Mouse (Mus musculus): ENCODE measurements around the gene Miox.

Miox gene

DNA sequence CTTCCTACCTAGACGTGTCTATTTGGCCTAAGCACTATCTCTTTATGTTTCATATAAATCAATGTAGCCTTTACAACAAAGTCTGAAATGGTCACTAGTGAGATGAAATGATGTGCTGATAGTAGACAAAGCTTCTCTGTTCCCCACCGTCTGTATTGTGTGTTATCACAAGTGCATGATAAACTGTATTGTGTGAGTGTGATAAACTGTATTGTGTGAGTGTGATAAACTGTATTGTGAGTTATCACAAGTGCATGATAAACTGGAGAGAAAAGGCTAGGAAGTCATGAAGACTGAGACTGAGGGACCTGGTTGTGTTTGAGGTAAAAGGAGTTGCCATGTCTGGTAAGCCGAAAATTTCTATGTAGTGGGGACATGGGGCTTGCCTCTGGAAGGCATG, 24.6 kb downstream of the Miox start:
- in situ Hi-C loops (cut with MboI, MseI): no loop called here

DNA sequence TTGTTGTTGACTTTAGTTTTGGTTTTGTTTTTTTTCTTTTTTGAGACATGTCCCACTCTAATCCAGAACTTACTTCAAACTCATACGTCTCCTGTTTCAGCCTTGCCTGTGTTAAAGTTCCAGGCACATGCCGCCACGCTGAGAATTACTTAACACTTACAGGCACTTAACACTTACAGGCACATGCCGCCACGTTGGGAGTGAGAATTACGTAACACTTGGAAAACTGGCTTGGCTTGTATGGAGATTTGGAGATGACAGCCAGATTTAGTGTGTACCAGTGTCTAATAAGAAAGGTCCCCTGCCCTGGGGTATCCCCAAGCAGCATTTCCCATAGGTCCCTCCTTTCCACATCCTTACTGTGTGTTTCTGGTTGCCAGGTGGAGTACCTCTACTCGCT, 28.9 kb downstream of the Miox start:
- in situ Hi-C loops (cut with MboI, MseI): no loop called here

DNA sequence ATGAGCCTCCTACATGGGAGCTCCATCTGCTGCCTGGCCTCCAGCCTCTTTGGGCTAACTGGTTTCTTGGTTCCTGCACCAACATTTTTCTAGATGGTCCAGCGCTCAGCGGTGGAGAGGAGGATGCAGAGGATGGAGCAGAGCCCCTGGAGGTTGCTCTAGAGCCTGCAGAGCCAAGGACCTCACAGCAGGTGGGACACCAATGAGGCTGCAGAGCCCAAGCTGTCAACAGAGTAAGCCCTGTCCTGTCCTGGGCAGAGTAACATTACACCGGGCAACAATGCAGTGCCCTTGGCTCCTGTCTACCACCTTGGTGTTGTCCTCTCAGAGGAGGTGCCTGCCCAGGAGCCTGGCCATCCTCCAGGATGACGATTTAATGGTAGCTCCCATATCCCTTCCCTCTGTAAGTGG, 30.9 kb downstream of the Miox start:
- in situ Hi-C loops (cut with MboI, MseI): no loop called here

DNA sequence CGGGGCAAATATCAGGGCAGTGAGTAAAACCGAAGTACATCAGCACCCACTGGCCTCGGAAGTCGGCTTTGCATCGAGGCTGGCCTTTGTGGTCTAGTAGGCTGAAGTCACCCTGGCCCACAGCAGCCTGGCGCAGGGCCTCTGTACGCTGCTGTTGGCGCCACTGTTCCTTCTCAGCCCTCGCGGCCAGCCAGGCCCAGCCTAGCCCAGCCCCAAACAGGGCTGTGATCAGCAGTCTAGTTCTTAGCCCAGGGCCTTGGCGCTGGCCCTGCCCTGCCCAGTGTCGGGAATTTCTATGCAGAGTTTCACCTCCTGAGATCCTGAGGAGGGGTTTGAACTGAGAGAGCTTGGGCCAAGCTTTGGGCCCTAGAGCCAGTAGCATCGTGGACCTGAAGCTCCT, 37.9 kb downstream of the Miox start:
- in situ Hi-C loops (cut with MboI, MseI): no loop called here

GRCm38 (mm10) chr15:89372536-89372935, 38.3 kb downstream of the Miox start:
- in situ Hi-C loops (cut with MboI, MseI): no loop called here

- in situ Hi-C loops (cut with MboI, MseI): no loop called here
Measured at GRCm38 (mm10) chr15:89373027-89373761, 39.0 kb downstream of the Miox start.

GRCm38 (mm10) chr15:89373762-89374248, 39.6 kb downstream of the Miox start, which contains the start of gene Sco2:
Gene Sco2 (minus strand): TSS chr15:89373846.
- in situ Hi-C loops (cut with MboI, MseI): no loop called here

DNA sequence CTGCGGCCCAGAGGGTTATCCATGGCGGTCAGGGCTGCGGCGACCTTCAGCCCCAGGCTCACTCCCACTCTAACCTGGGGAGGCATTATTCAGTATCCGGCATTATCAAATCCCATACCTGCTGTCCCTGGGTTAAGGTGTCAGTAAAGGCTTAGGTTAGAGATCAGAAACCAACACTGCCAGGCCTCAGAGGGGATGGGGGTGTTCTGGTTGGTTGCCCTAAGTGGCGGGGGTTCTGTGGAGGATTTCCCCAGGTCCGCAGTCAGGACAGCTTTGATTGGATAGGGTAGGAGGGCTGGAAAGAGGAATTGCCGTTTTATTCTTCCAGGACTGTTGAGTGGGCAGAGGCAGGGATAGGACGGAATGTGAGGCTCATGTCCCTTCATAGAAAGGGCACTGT, 40.1 kb downstream of the Miox start:
- in situ Hi-C loops (cut with MboI, MseI): no loop called here

DNA sequence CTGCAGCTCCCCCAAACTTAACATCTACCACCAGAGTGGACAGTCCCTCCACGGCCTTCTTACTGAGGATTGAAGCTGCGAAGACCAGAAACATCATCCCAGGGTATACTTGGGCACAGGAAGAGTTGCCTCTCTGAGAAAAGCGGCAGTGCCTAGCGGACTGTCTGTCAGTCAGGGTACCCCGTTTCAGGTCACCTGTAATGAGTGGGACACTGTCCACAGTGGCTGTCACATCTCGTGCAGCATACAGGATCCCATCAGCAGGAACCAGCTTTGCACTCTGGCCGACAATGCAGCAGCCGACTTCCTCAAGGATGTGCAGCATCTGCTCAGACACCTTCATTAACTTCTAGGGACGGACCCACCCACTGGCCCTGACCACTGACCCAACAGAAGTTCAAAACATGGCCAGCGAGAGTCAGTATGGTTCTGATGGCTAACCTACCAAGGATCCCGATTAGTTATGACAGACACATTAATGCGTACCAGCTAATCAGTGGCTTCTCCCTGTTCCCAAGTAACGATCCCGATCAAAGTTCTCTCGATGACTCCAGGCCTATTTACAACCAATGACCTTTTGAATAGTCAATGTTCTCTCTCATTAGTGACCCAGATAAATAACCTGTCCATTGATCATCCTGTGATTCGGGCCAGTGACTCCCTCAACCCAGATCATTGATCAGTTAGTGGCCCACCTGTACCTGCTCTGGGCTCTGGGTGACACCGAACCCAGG, 40.8 kb downstream of the Miox start:
- in situ Hi-C loops (cut with MboI, MseI): no loop called here

- in situ Hi-C loops (cut with MboI, MseI): no loop called here
Measured at GRCm38 (mm10) chr15:89376040-89376439, 41.8 kb downstream of the Miox start.

- in situ Hi-C loops (cut with MboI, MseI): no loop called here
Measured at GRCm38 (mm10) chr15:89376957-89377356, 42.8 kb downstream of the Miox start, which contains the start of gene Tymp. Gene Tymp (minus strand): TSS chr15:89377039.

GRCm38 (mm10) chr15:89377362-89377761, 43.2 kb downstream of the Miox start:
- in situ Hi-C loops (cut with MboI, MseI): no loop called here

DNA sequence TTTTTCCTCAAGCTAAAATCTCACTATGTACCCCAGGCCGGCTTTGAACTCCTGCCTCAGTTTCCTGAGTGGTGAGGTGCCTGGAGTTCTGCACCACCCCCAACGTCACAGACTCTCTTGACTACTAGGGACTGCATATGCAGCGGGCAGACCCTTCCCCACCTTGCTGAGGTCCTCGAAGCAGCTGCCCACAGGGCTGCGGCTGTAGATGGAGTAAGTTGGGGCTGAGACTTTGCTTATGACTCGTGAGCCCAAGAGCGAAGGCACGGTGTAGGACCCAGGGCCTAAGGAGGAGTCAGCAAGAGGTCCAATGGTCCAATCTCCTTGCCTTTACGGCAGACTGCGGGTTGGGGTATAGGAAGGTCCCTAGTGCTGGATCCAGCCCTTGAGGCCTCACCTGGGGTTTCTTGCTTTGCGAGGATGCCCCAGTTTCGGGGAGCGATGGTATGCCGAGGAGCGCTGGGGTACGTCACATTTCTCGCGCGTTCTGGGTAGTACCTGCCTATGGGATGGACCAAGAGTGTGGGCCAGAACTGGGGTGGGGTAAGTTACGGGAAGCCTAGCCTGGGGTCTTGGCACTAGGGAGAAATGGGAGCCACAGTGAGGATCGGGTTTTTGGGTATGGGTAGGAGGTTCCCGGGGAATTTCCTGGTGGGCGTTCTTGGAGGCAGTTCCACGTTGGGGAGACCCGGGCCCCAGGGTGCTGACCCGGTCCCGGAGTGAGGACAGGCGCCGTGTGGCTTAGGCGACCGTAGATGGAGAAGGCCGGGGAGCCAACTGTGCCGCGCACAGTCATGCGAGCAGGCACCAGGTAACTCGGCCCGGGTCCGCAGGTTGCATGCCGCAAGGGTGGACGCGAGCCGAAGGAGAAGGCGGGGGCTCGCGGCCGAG, 44.0 kb downstream of the Miox start:
- in situ Hi-C loops (cut with MboI, MseI): no loop called here

- in situ Hi-C loops (cut with MboI, MseI): no loop called here
Measured at GRCm38 (mm10) chr15:89378831-89379401, 44.7 kb downstream of the Miox start, which contains the start of gene Odf3b. Gene Odf3b (minus strand): TSS chr15:89379282.

DNA sequence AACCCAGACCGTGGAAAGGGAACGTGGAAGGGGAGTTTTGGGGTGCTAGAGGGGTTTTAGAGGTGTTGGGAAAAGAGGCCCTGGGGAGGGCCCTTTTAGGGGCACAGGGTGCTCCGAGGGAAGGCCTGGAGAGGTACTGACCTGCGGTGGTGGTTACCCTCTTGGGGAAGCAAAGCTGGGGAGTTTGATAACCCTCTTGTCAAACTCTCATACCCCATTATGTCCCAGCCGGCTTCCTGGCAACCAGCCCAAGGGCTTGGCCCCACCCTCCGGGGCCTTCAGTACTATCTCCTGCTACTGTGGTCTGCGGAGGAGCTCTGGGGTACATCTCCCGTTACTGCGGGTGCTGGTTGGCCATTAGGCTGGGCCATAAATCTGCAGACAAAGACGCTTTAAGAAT, 45.2 kb downstream of the Miox start:
- in situ Hi-C loops (cut with MboI, MseI): no loop called here

GRCm38 (mm10) chr15:89384617-89385016, 50.4 kb downstream of the Miox start, which contains the start of gene Klhdc7b:
Gene Klhdc7b (plus strand): TSS chr15:89384917.
- in situ Hi-C loops (cut with MboI, MseI): no loop called here

Data from T-helper 17 cell (primary cell).